Mouse (Mus musculus): ENCODE data around the gene Cpsf4l. TPM values are rescaled to one million over a fixed set of nuclear protein-coding genes. Genes with fewer than 3 reads are reported as not detected.
"Not testable (repeated sequence)": the region's sequence is repeated elsewhere in the genome, so short reads cannot be mapped to it uniquely, and the experiment has no call there.

The Cpsf4l gene
- total RNA-seq, 2 experiments from 2014 or later: not detected

- no peak for ATAC-seq (replicated peaks; ENCODE audit: low FRiP score, low TSS enrichment, poor library complexity, severe bottlenecking)
These were observed 33.0 kb downstream of the Cpsf4l start for GRCm38 (mm10) chr11:113676847-113677246.

- no peak for ATAC-seq (replicated peaks; ENCODE audit: low FRiP score, low TSS enrichment, poor library complexity, severe bottlenecking)
These were observed 35.2 kb downstream of the Cpsf4l start for GRCm38 (mm10) chr11:113674595-113674994.

GRCm38 (mm10) chr11:113673614-113674013 lies 36.2 kb downstream of the Cpsf4l start:
- no peak for ATAC-seq (replicated peaks; ENCODE audit: low FRiP score, low TSS enrichment, poor library complexity, severe bottlenecking)

- ATAC-seq (replicated peaks; ENCODE audit: low FRiP score, low TSS enrichment, poor library complexity, severe bottlenecking): peak; percentile 68
These were observed 40.1 kb downstream of the Cpsf4l start for GRCm38 (mm10) chr11:113669711-113670110.

GRCm38 (mm10) chr11:113668857-113669256 lies 41.0 kb downstream of the Cpsf4l start:
- no peak for ATAC-seq (replicated peaks; ENCODE audit: low FRiP score, low TSS enrichment, poor library complexity, severe bottlenecking)

GRCm38 (mm10) chr11:113667704-113668103 lies 42.1 kb downstream of the Cpsf4l start:
- no peak for ATAC-seq (replicated peaks; ENCODE audit: low FRiP score, low TSS enrichment, poor library complexity, severe bottlenecking)

- no peak for ATAC-seq (replicated peaks; ENCODE audit: low FRiP score, low TSS enrichment, poor library complexity, severe bottlenecking)
These were observed 42.7 kb downstream of the Cpsf4l start for GRCm38 (mm10) chr11:113667122-113667521.

GRCm38 (mm10) chr11:113666648-113667047 lies 43.2 kb downstream of the Cpsf4l start:
- 0 out of 2 replicates have a peak, but pooled peaks have one; percentile 19 for ATAC-seq (replicated peaks; ENCODE audit: low FRiP score, low TSS enrichment, poor library complexity, severe bottlenecking)

- ATAC-seq (replicated peaks; ENCODE audit: low FRiP score, low TSS enrichment, poor library complexity, severe bottlenecking): 0 out of 2 replicates have a peak, but pooled peaks have one; percentile 37
These were observed 43.6 kb downstream of the Cpsf4l start for GRCm38 (mm10) chr11:113666205-113666604.

GRCm38 (mm10) chr11:113664279-113664678 lies 45.5 kb downstream of the Cpsf4l start:
- no peak for ATAC-seq (replicated peaks; ENCODE audit: low FRiP score, low TSS enrichment, poor library complexity, severe bottlenecking)

GRCm38 (mm10) chr11:113661835-113662351 lies 47.9 kb downstream of the Cpsf4l start:
- peak; percentile 20; the same call in 1 of the 2 replicates for ATAC-seq (replicated peaks; ENCODE audit: low FRiP score, low TSS enrichment, poor library complexity, severe bottlenecking)

- ATAC-seq (replicated peaks; ENCODE audit: low FRiP score, low TSS enrichment, poor library complexity, severe bottlenecking): peak; percentile 85
These were observed 48.9 kb downstream of the Cpsf4l start for GRCm38 (mm10) chr11:113660940-113661339.

- not testable (repeated sequence) for ATAC-seq (replicated peaks; ENCODE audit: low FRiP score, low TSS enrichment, poor library complexity, severe bottlenecking)
These were observed 49.6 kb downstream of the Cpsf4l start for GRCm38 (mm10) chr11:113660213-113660612.

- no peak for ATAC-seq (replicated peaks; ENCODE audit: low FRiP score, low TSS enrichment, poor library complexity, severe bottlenecking)
These were observed 51.1 kb downstream of the Cpsf4l start for GRCm38 (mm10) chr11:113658763-113659162.

GRCm38 (mm10) chr11:113658319-113658718 lies 51.5 kb downstream of the Cpsf4l start:
- no peak for ATAC-seq (replicated peaks; ENCODE audit: low FRiP score, low TSS enrichment, poor library complexity, severe bottlenecking)

GRCm38 (mm10) chr11:113657221-113657620 lies 52.6 kb downstream of the Cpsf4l start:
- no peak for ATAC-seq (replicated peaks; ENCODE audit: low FRiP score, low TSS enrichment, poor library complexity, severe bottlenecking)

- no peak for ATAC-seq (replicated peaks; ENCODE audit: low FRiP score, low TSS enrichment, poor library complexity, severe bottlenecking)
These were observed 53.3 kb downstream of the Cpsf4l start for GRCm38 (mm10) chr11:113656511-113656932.

- ATAC-seq (replicated peaks; ENCODE audit: low FRiP score, low TSS enrichment, poor library complexity, severe bottlenecking): no peak
These were observed 55.1 kb downstream of the Cpsf4l start for GRCm38 (mm10) chr11:113654561-113655270.

GRCm38 (mm10) chr11:113654105-113654504 lies 55.7 kb downstream of the Cpsf4l start:
- no peak for ATAC-seq (replicated peaks; ENCODE audit: low FRiP score, low TSS enrichment, poor library complexity, severe bottlenecking)

GRCm38 (mm10) chr11:113652516-113652915 lies 57.3 kb downstream of the Cpsf4l start:
- no peak for ATAC-seq (replicated peaks; ENCODE audit: low FRiP score, low TSS enrichment, poor library complexity, severe bottlenecking)

GRCm38 (mm10) chr11:113651907-113652273 lies 57.9 kb downstream of the Cpsf4l start:
- ATAC-seq (replicated peaks; ENCODE audit: low FRiP score, low TSS enrichment, poor library complexity, severe bottlenecking): 0 out of 2 replicates have a peak, but pooled peaks have one; percentile 10

Data from megakaryocyte-erythroid progenitor cell, adult 5-6 weeks (primary cell).